Mouse (Mus musculus): ENCODE measurements around the gene Itm2b. TPM values are rescaled to one million over a fixed set of nuclear protein-coding genes. Genes with fewer than 3 reads are reported as not detected.

Itm2b gene
- total RNA-seq, 2 experiments from 2014 or later = 792 to 848 TPM

GRCm38 (mm10) chr14:73395750-73396149, 10.7 kb upstream of the Itm2b start:
- DNase-seq (ENCODE audit: low spot score in 2 of 2) = no peak

GRCm38 (mm10) chr14:73394263-73395006, 9.3 kb upstream of the Itm2b start:
- DNase-seq (ENCODE audit: low spot score in 2 of 2) = no peak

- DNase-seq (ENCODE audit: low spot score in 2 of 2) = no peak
Measured at GRCm38 (mm10) chr14:73391457-73391856, 6.4 kb upstream of the Itm2b start.

GRCm38 (mm10) chr14:73390196-73390595, 5.1 kb upstream of the Itm2b start:
- DNase-seq (ENCODE audit: low spot score in 2 of 2) = no peak

- DNase-seq (ENCODE audit: low spot score in 2 of 2) = no peak
Measured at GRCm38 (mm10) chr14:73389059-73389458, 4.0 kb upstream of the Itm2b start.

GRCm38 (mm10) chr14:73388546-73388945, 3.5 kb upstream of the Itm2b start:
- DNase-seq (ENCODE audit: low spot score in 2 of 2) = no peak

- DNase-seq (ENCODE audit: low spot score in 2 of 2) = no peak
Measured at GRCm38 (mm10) chr14:73386493-73386892, 1.4 kb upstream of the Itm2b start.

GRCm38 (mm10) chr14:73385720-73386374, 758 bp upstream of the Itm2b start:
- no peak for DNase-seq (ENCODE audit: low spot score in 2 of 2)

- DNase-seq (ENCODE audit: low spot score in 2 of 2) = no peak
Measured at GRCm38 (mm10) chr14:73384546-73384912, 560 bp downstream of the Itm2b start.

GRCm38 (mm10) chr14:73383746-73384145, 1.3 kb downstream of the Itm2b start:
- no peak for DNase-seq (ENCODE audit: low spot score in 2 of 2)

GRCm38 (mm10) chr14:73382699-73383098, 2.4 kb downstream of the Itm2b start:
- peak; percentile 44 to 56 for DNase-seq (ENCODE audit: low spot score in 2 of 2)

GRCm38 (mm10) chr14:73381559-73381958, 3.5 kb downstream of the Itm2b start:
- no peak for DNase-seq (ENCODE audit: low spot score in 2 of 2)

GRCm38 (mm10) chr14:73377804-73378203, 7.3 kb downstream of the Itm2b start:
- no peak for DNase-seq (ENCODE audit: low spot score in 2 of 2)

- no peak for DNase-seq (ENCODE audit: low spot score in 2 of 2)
Measured at GRCm38 (mm10) chr14:73376920-73377319, 8.2 kb downstream of the Itm2b start.

GRCm38 (mm10) chr14:73375903-73376302, 9.2 kb downstream of the Itm2b start:
- no peak for DNase-seq (ENCODE audit: low spot score in 2 of 2)

GRCm38 (mm10) chr14:73375445-73375844, 9.6 kb downstream of the Itm2b start:
- no peak for DNase-seq (ENCODE audit: low spot score in 2 of 2)

- DNase-seq (ENCODE audit: low spot score in 2 of 2) = no peak
Measured at GRCm38 (mm10) chr14:73374315-73374890, 10.7 kb downstream of the Itm2b start.

GRCm38 (mm10) chr14:73373606-73374005, 11.5 kb downstream of the Itm2b start:
- no peak for DNase-seq (ENCODE audit: low spot score in 2 of 2)

- no peak for DNase-seq (ENCODE audit: low spot score in 2 of 2)
Measured at GRCm38 (mm10) chr14:73372990-73373389, 12.1 kb downstream of the Itm2b start.

- no peak for DNase-seq (ENCODE audit: low spot score in 2 of 2)
Measured at GRCm38 (mm10) chr14:73371577-73371976, 13.5 kb downstream of the Itm2b start.

- DNase-seq (ENCODE audit: low spot score in 2 of 2) = no peak
Measured at GRCm38 (mm10) chr14:73370695-73371372, 14.3 kb downstream of the Itm2b start.
